Mouse (Mus musculus): ENCODE measurements around the gene Pwwp2b.

- TF ChIP-seq POLR2A (IDR thresholded peaks at IDR 0.05; ENCODE audit: borderline replicate concordance, control insufficient read depth, low read depth, low read length): no peak
- TF ChIP-seq CTCF (IDR thresholded peaks at IDR 0.05; ENCODE audit: control insufficient read depth, insufficient read depth, low read length): no peak
These were observed 33.8 kb downstream of the Pwwp2b start for GRCm38 (mm10) chr7:139282037-139282436.

Data from bone marrow, adult 2 months (tissue).